Mouse (Mus musculus) CH12.LX (cell line): ENCODE data around the gene Ugt1a6b. TPM values are rescaled to one million over a fixed set of nuclear protein-coding genes. Genes with fewer than 3 reads are reported as not detected.

Experiments
- DNase-seq: peaks from one replicate; pipeline ENCODE4 v3.0.0-alpha.2; 2013; ENCODE audit errors: extremely low read depth
- H3K27ac ChIP-seq: 2 replicates; pipeline ENCODE4 v1.5.1; 2012; ENCODE audit warnings: low read depth, mild to moderate bottlenecking, control low read depth, moderate library complexity; ENCODE audit not compliant: insufficient read depth
- H3K27me3 ChIP-seq: replicated peaks from 2 replicates; pipeline ENCODE3; 2012; ENCODE audit warnings: inconsistent platforms
- H3K36me3 ChIP-seq, 2 experiments: replicated peaks in 1 of 2; 2 replicates each; pipeline versions ENCODE3 to v1.6.1; 2012; ENCODE audit warnings: inconsistent platforms in 1 of 2, low read length in 1 of 2, mild to moderate bottlenecking in 1 of 2, mixed read lengths in 1 of 2, moderate library complexity in 1 of 2; ENCODE audit not compliant: control insufficient read depth in 1 of 2, insufficient read depth in 1 of 2
- H3K4me1 ChIP-seq, 2 experiments: 2 replicates each; pipeline ENCODE4 v1.6.1; 2012; ENCODE audit warnings: inconsistent platforms in 1 of 2, moderate library complexity in 1 of 2; ENCODE audit not compliant: insufficient read depth in 2 of 2, control insufficient read depth in 1 of 2
- H3K4me2 ChIP-seq: 2 replicates; pipeline ENCODE4 v1.6.1; 2012; ENCODE audit warnings: low read depth, mild to moderate bottlenecking, control low read depth; ENCODE audit not compliant: poor library complexity, insufficient read depth, severe bottlenecking
- H3K4me3 ChIP-seq, 3 experiments: fragments of 150-350 bp in 1 of 3; sonication (generic) in 1 of 3; replicated peaks in 1 of 3; 2 replicates each; pipeline versions ENCODE3 to v1.5.1; 2011 to 2012; ENCODE audit warnings: low read depth in 2 of 3, low read length in 2 of 3, mild to moderate bottlenecking in 2 of 3, moderate library complexity in 2 of 3, control low read depth in 1 of 3, improper control_type of control experiment in 1 of 3, inconsistent platforms in 1 of 3, mixed read lengths in 1 of 3; ENCODE audit not compliant: poor library complexity in 1 of 3
- H3K79me2 ChIP-seq: replicated peaks from 2 replicates; pipeline ENCODE4 v1.6.1; 2012; ENCODE audit warnings: mild to moderate bottlenecking, moderate library complexity; ENCODE audit not compliant: control insufficient read depth, poor library complexity, insufficient read depth, severe bottlenecking; ENCODE audit errors: extremely low read depth
- H3K9ac ChIP-seq: 2 replicates; pipeline ENCODE4 v1.6.1; 2012; ENCODE audit warnings: low read depth, mild to moderate bottlenecking, control low read depth, moderate library complexity; ENCODE audit not compliant: insufficient read depth
- H3K9me3 ChIP-seq: replicated peaks from 2 replicates; pipeline ENCODE3; 2012; ENCODE audit warnings: low read length, inconsistent platforms, mixed read lengths
- BHLHE40 ChIP-seq: IDR thresholded peaks from 2 replicates; pipeline ENCODE4 v1.6.1; 2011; ENCODE audit warnings: mild to moderate bottlenecking, low read depth, low read length, improper control_type of control experiment
- CHD1 ChIP-seq: IDR thresholded peaks from 2 replicates; pipeline ENCODE4 v1.6.1; 2012; ENCODE audit warnings: low read depth, low read length, improper control_type of control experiment, inconsistent platforms
- CHD2 ChIP-seq: IDR thresholded peaks from 2 replicates; pipeline ENCODE4 v1.6.1; 2011; ENCODE audit warnings: low read length, improper control_type of control experiment
- CTCF ChIP-seq, 2 experiments: IDR thresholded peaks in 1 of 2; conservative IDR thresholded peaks in 1 of 2; 2 replicates each; pipeline ENCODE4 v1.5.1; 2011 to 2012; ENCODE audit warnings: low read depth in 2 of 2, low read length in 2 of 2, improper control_type of control experiment in 1 of 2, inconsistent platforms in 1 of 2, mild to moderate bottlenecking in 1 of 2, moderate library complexity in 1 of 2
- EP300 ChIP-seq: IDR thresholded peaks from 2 replicates; pipeline ENCODE4 v1.6.1; 2011; ENCODE audit warnings: low read length, improper control_type of control experiment
- HCFC1 ChIP-seq: IDR thresholded peaks from 2 replicates; pipeline ENCODE4 v1.6.1; 2012; ENCODE audit warnings: low read depth, mild to moderate bottlenecking, inconsistent platforms, low read length, improper control_type of control experiment
- KAT2A ChIP-seq: IDR thresholded peaks from 2 replicates; pipeline ENCODE4 v1.6.1; 2012; ENCODE audit warnings: low read length, improper control_type of control experiment, inconsistent platforms; ENCODE audit not compliant: insufficient replicate concordance
- MAZ ChIP-seq: IDR thresholded peaks from 2 replicates; pipeline ENCODE4 v1.6.1; 2012; ENCODE audit warnings: low read depth, mild to moderate bottlenecking, inconsistent platforms, low read length, improper control_type of control experiment, moderate library complexity
- MEF2A ChIP-seq: IDR thresholded peaks from 2 replicates; pipeline ENCODE4 v1.6.1; 2014; ENCODE audit warnings: low read depth, mild to moderate bottlenecking, inconsistent platforms, low read length, improper control_type of control experiment, borderline replicate concordance
- MYC ChIP-seq: IDR thresholded peaks from 2 replicates; pipeline ENCODE4 v1.6.1; 2011; ENCODE audit warnings: low read depth, mild to moderate bottlenecking, improper control_type of control experiment, low read length
- NRF1 ChIP-seq: IDR thresholded peaks from 2 replicates; pipeline ENCODE4 v1.6.1; 2014; ENCODE audit warnings: low read depth, mild to moderate bottlenecking, inconsistent platforms, low read length, improper control_type of control experiment, moderate library complexity
- POLR2A ChIP-seq: IDR thresholded peaks from 2 replicates; pipeline ENCODE4 v1.6.1; 2011; ENCODE audit warnings: low read depth, mild to moderate bottlenecking, improper control_type of control experiment, low read length
- RCOR1 ChIP-seq: conservative IDR thresholded peaks from 2 replicates; pipeline ENCODE4 v1.6.1; 2012; ENCODE audit warnings: low read depth, mild to moderate bottlenecking, inconsistent platforms, low read length, improper control_type of control experiment
- SIN3A ChIP-seq: IDR thresholded peaks from 2 replicates; pipeline ENCODE4 v1.6.1; 2012; ENCODE audit warnings: low read length, improper control_type of control experiment, inconsistent platforms
- TBP ChIP-seq: conservative IDR thresholded peaks from 2 replicates; pipeline ENCODE4 v1.6.1; 2011; ENCODE audit warnings: low read depth, low read length, improper control_type of control experiment
- TCF12 ChIP-seq: IDR thresholded peaks from 2 replicates; pipeline ENCODE4 v1.6.1; 2014; ENCODE audit warnings: low read depth, mild to moderate bottlenecking, inconsistent platforms, low read length, improper control_type of control experiment
- USF1 ChIP-seq: IDR thresholded peaks from 2 replicates; pipeline ENCODE4 v1.6.1; 2014; ENCODE audit warnings: low read depth, mild to moderate bottlenecking, inconsistent platforms, low read length, improper control_type of control experiment
- ZMIZ1 ChIP-seq: IDR thresholded peaks from 2 replicates; pipeline ENCODE4 v1.6.1; 2012; ENCODE audit warnings: low read depth, mild to moderate bottlenecking, inconsistent platforms, low read length, improper control_type of control experiment
- ZNF384 ChIP-seq: IDR thresholded peaks from 2 replicates; pipeline ENCODE4 v1.6.1; 2012; ENCODE audit warnings: low read depth, low read length, improper control_type of control experiment, inconsistent platforms
- dilution Hi-C: fragments of 300-500 bp; cut with MboI; formaldehyde crosslinking; loops from 2 replicates; pipeline ENCODE4 v1.14.3; 2020; ENCODE audit warnings: low sequenced_read_pairs; ENCODE audit not compliant: extremely low pct_unique_long_range_greater_than_20kb, extremely low pct_ligation_motif_present
- in situ Hi-C: fragments of 300-500 bp; cut with MboI; formaldehyde crosslinking; loops from 3 replicates; pipeline ENCODE4 v1.14.3; 2019; ENCODE audit warnings: low sequenced_read_pairs, low pct_ligation_motif_present, low pct_unique_long_range_greater_than_20kb, mixed read lengths
- polyA plus RNA-seq: library from polyadenylated mRNA; unstranded; fragments of >175 nt; gene quantifications from 2 replicates; pipeline ENCODE4 v1.2.1, GENCODE M21; 2012; ENCODE audit warnings: low read depth; ENCODE audit not compliant: insufficient read length
- total RNA-seq, 2 experiments: library from RNA; depleted of rRNA; stranded (reverse); fragments of 300-350 nt in 1 of 2; fragments of >200 nt in 1 of 2; gene quantifications; 2 replicates each; pipeline ENCODE4 v1.2.3; 2012 to 2014

Ugt1a6b gene
- total and polyA plus RNA-seq, 3 experiments: 0.13 to 0.26 TPM; not detected in 1

DNA sequence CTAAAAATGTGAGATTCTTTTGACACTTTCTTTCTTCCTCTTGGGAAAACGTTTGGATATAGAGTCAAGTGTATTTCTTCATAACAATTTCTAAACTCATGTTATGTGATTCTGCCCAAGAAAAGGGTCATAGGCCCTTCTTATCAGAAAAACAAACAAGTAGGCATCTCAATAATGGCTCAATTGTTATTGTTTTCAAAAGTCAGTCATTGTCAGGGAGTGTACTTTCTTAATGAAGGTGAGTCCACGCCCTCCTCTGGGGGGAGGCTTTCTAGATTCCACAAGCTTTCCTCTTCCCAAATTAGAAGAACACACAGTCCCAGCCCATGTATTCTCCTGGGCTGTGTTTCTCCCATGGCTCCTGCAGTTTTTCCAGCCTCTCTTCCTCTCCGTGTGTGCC lies 15.5 kb upstream of the Ugt1a6b start, which contains the start of gene Ugt1a8:
Gene Ugt1a8, plus strand, starts transcription at position 301 of the 400 bp plus-strand sequence.
- Histone ChIP-seq H3K4me1 (peaks cover 0 to 4% of the 10 kb centered on the region in 2 experiments; a peak in 1 of 4 replicates), H3K27ac (no peak within 1 kb of the TSS), H3K79me2 (no peaks in the 10 kb centered on the region), H3K36me3 (no peaks in the 10 kb centered on the region)
- TF ChIP-seq NRF1 (no peak), BHLHE40 (no peak), ZMIZ1 (no peak), POLR2A (no peak), KAT2A (no peak), CHD1 (no peak), MAZ (no peak), SIN3A (no peak), MEF2A (no peak), HCFC1 (no peak), TCF12 (no peak), CTCF (conservative IDR thresholded peaks at IDR 0.05 in 1 of 2, IDR thresholded peaks at IDR 0.05 in 1 of 2; ENCODE audit: low read depth in 2 of 2, low read length in 2 of 2) (no peak), RCOR1 (no peak), CHD2 (no peak), TBP (no peak), MYC (no peak)
- TF ChIP-seq, all 38 proteins: peak for 0
- dilution Hi-C loops (no loop called here), in situ Hi-C loops (no loop called here)
- H3K27me3 ChIP-seq: peaks cover 3% of the 10 kb centered on the region
- no peaks in the 10 kb centered on the region for H3K9me3 ChIP-seq
- no peak within 1 kb of the TSS for H3K9ac ChIP-seq
- no peak within 1 kb of the TSS for H3K4me3 ChIP-seq
- no peak within 1 kb of the TSS for H3K4me2 ChIP-seq
- DNase-seq: no peak

DNA sequence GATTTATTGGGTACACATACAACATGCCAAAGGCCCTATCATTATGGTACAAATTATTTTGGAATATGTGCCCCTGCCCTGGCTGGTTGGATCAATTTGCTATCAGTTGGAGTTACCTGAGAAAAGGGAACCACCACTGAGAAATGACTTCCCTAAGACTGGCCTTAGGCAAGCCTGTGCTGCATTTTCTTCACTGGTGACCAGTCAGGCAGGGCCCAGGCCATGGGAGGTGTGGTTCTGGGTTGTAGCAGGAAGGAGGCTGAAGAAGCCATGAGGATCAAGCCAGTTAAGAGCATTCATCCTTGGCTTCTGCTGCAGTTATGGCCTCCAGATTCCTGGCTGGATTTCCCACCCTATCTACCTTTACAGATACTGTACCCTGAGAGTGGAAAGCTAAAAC lies 10.7 kb upstream of the Ugt1a6b start:
- no peak overlapping the region for H3K9ac ChIP-seq
- H3K4me1 ChIP-seq: peaks cover 0 to 19% of the 10 kb centered on the region in 2 experiments; a peak in 2 of 4 replicates
- no peaks in the 10 kb centered on the region for H3K27me3 ChIP-seq
- no peak overlapping the region for H3K27ac ChIP-seq
- in situ Hi-C loops: no loop called here
- no peak for DNase-seq
- no peaks in the 10 kb centered on the region for H3K9me3 ChIP-seq
- no peak overlapping the region for H3K4me3 ChIP-seq
- H3K36me3 ChIP-seq: no peaks in the 10 kb centered on the region
- dilution Hi-C loops: no loop called here
- no peaks in the 10 kb centered on the region for H3K79me2 ChIP-seq
- no peak for TF ChIP-seq USF1
- no peak for TF ChIP-seq ZNF384
- TF ChIP-seq EP300: no peak
- H3K4me2 ChIP-seq: no peak overlapping the region
